ENCODE assay signal across 9 mouse cellular contexts in genomic region chr1:59534976-59535810, GRCm38 (mm10). TPM values are rescaled to one million over a fixed set of nuclear protein-coding genes. Genes with fewer than 3 reads are reported as not detected.
DNase-seq lines count a peak whose midpoint lies in the region; ATAC-seq and TF ChIP-seq lines count a peak whose summit lies in the region.
"Had no signal": no experiment of that assay in that cellular context is flagged by ENCODE, and none has a peak within 500 bp of the region (broad histone marks: within the 10 kb centered on the region; RNA-seq: fewer than 3 reads in every experiment).

No protein-coding gene starts in this region.

- no peak overlapping the region for H3K9ac ChIP-seq in midbrain, embryonic 13.5 days (replicated peaks)

- peaks cover 23% of the 10 kb centered on the region for H3K4me1 ChIP-seq in forebrain, embryonic 10.5 days
- H3K4me1 ChIP-seq in midbrain, embryonic 13.5 days (replicated peaks): peaks cover 19% of the 10 kb centered on the region

- no peak overlapping the region for H3K4me2 ChIP-seq in midbrain, embryonic 13.5 days (replicated peaks)

- WGBS in forebrain, embryonic 10.5 days: 17% methylated on average over 5 of the region's 5 CpGs
- 18% methylated on average over 5 of the region's 5 CpGs for WGBS in midbrain, embryonic 13.5 days

- ATAC-seq in midbrain, embryonic 13.5 days: peak; percentile 91

- H3K27ac ChIP-seq in forebrain, embryonic 10.5 days: peak overlapping the region; percentile 60
- peak overlapping the region; percentile 79 for H3K27ac ChIP-seq in layer of hippocampus, adult 2 months
- H3K27ac ChIP-seq in midbrain, embryonic 13.5 days: peak overlapping the region; percentile 70

- peak; percentile 18 to 21 for DNase-seq in cerebellum, adult 18-20 months
- peak; percentile 37 for DNase-seq in forebrain, embryonic 10.5 days (ENCODE audit: extremely low spot score, low spot score)
- peak; percentile 51 to 76 for DNase-seq in layer of hippocampus, adult 2 months (ENCODE audit: low spot score in 2 of 2)
- no peak for DNase-seq in gastrocnemius, postnatal 4 days (ENCODE audit: low spot score in 2 of 2)
- DNase-seq in gastrocnemius, adult 8-10 months (ENCODE audit: low spot score in 2 of 2): no peak
- no peak for DNase-seq in kidney, postnatal 14 days
- no peak for DNase-seq in thymus, postnatal 14 days

- H3K4me3 ChIP-seq in forebrain, embryonic 10.5 days: no peak overlapping the region
- no peak overlapping the region for H3K4me3 ChIP-seq in layer of hippocampus, adult 2 months
- no peak overlapping the region for H3K4me3 ChIP-seq in midbrain, embryonic 13.5 days (replicated peaks)

- no peak for TF ChIP-seq CTCF in layer of hippocampus, adult 2 months (conservative IDR thresholded peaks at IDR 0.05)

- no peaks in the 10 kb centered on the region for H3K36me3 ChIP-seq in forebrain, embryonic 10.5 days (replicated peaks)
- no peaks in the 10 kb centered on the region for H3K36me3 ChIP-seq in midbrain, embryonic 13.5 days

- no peaks in the 10 kb centered on the region for H3K9me3 ChIP-seq in forebrain, embryonic 10.5 days
- H3K9me3 ChIP-seq in midbrain, embryonic 13.5 days: no peaks in the 10 kb centered on the region

- H3K27me3 ChIP-seq in forebrain, embryonic 10.5 days (ENCODE audit: poor library complexity, severe bottlenecking): no peaks in the 10 kb centered on the region
- H3K27me3 ChIP-seq in midbrain, embryonic 13.5 days: no peaks in the 10 kb centered on the region

RNA-seq across cellular contexts. Expression of gene Gm973, which starts 19.1 kb away (rescaled TPM):
- polyA plus RNA-seq in forebrain, embryonic 10.5 days (2016; fragmentation: Nextera tagmentation; extraction: Ambion mirVana): 0.76 and 1.3 TPM in 2 replicates
- 10 to 100 TPM; 14.5 to 16.1 TPM for total RNA-seq in layer of hippocampus, adult 2 months (2021)
- 7.2 and 8.8 TPM in 2 replicates for polyA plus RNA-seq in midbrain, embryonic 13.5 days (2015; fragmentation: Nextera tagmentation; extraction: Ambion mirVana)
- total RNA-seq in gastrocnemius, postnatal 4 days (2021): 1 to 10 TPM; 1.9 to 2.2 TPM
- 1 to 10 TPM in 2 of 4 experiments, under 1 TPM in 2; 0.56 to 1.8 (median 0.90) TPM for total RNA-seq in gastrocnemius, adult 8-10 months (2022)
- total RNA-seq: neutrophil, adult 5-6 weeks had no signal

RNA-seq across cellular contexts. Expression of gene Fzd7, which starts 53.0 kb away (rescaled TPM):
- 9.4 and 9.6 TPM in 2 replicates for polyA plus RNA-seq in forebrain, embryonic 10.5 days (2016; fragmentation: Nextera tagmentation; extraction: Ambion mirVana)
- total RNA-seq in layer of hippocampus, adult 2 months (2021): 1 to 10 TPM; 5.4 to 6.7 TPM
- polyA plus RNA-seq in midbrain, embryonic 13.5 days (2015; fragmentation: Nextera tagmentation; extraction: Ambion mirVana): 2.7 and 4.0 TPM in 2 replicates
- 10 to 100 TPM; 37.2 to 38.3 TPM for total RNA-seq in gastrocnemius, postnatal 4 days (2021)
- 10 to 100 TPM; 34.5 to 48.6 (median 42.6) TPM for total RNA-seq in gastrocnemius, adult 8-10 months (2022)

Comparison
In these comparisons a context has a peak if more than half of its experiments do, and no peak if none do; other contexts are left out.
1. DNase-seq: peak in cerebellum, adult 18-20 months (2 of 2), forebrain, embryonic 10.5 days (single experiment) and layer of hippocampus, adult 2 months (2 of 2); none in gastrocnemius, postnatal 4 days (0 of 2), gastrocnemius, adult 8-10 months (0 of 2), kidney, postnatal 14 days (single experiment) and thymus, postnatal 14 days (single experiment).
2. RNA of gene Gm973, which starts 19.1 kb away (total RNA-seq): 14.5 to 16.1 TPM in layer of hippocampus, adult 2 months; 1.9 to 2.2 TPM in gastrocnemius, postnatal 4 days and 0.56 to 1.8 TPM in gastrocnemius, adult 8-10 months; every median in the first group is over 4 times any median in the second.
3. RNA of gene Fzd7, which starts 53.0 kb away (total RNA-seq): 34.5 to 48.6 TPM in gastrocnemius, adult 8-10 months and 37.2 to 38.3 TPM in gastrocnemius, postnatal 4 days; 5.4 to 6.7 TPM in layer of hippocampus, adult 2 months; every median in the first group is over 4 times any median in the second.
4. Peak in every context shown above with its lines, with median percentiles within 50 percentile points of each other: H3K27ac ChIP-seq.